Mouse (Mus musculus): Measurements from ENCODE around the gene Emilin3. TPM values are rescaled to one million over a fixed set of nuclear protein-coding genes. Genes with fewer than 3 reads are reported as not detected.

The Emilin3 gene
- polyA plus RNA-seq, 1 experiment: not detected

DNA sequence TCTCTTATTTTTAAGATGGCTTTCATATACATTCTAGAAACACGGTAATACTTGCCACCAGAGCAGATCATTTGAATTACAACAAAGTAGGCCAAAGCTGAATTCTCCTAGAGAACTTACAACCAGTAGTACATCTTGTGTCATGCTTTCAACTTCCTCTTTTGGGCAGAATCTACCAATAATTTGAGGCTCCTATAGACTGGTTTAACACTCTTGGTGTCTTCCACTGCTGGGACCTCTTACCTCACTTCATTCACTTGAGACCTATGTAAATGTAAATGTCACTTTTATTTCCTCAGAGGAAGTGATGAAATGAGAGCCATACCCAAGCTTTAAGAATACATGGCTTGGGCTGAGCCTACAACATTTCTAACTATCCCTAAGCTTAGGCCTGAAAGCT is 48.0 kb downstream of the Emilin3 start:
- no peak overlapping the region for H3ac ChIP-seq (ENCODE audit: control insufficient read depth, insufficient read length)
- no peaks in the 10 kb centered on the region for H3K27me3 ChIP-seq (ENCODE audit: control insufficient read depth, insufficient read depth, insufficient read length)
- H3K36me3 ChIP-seq (ENCODE audit: control insufficient read depth, insufficient read depth): no peaks in the 10 kb centered on the region
- peaks cover 12% of the 10 kb centered on the region for H3K79me2 ChIP-seq (ENCODE audit: control insufficient read depth, insufficient read depth)
- TF ChIP-seq MYOG (IDR thresholded peaks at IDR 0.05; ENCODE audit: control insufficient read depth in 1 of 3, insufficient read depth in 1 of 3, insufficient read length in 2 of 3, low read depth in 2 of 3) (no peak), E2F4 (IDR thresholded peaks at IDR 0.05; ENCODE audit: insufficient read depth) (no peak), POLR2A (IDR thresholded peaks at IDR 0.05; ENCODE audit: insufficient read length, low read depth) (no peak), POLR2AphosphoS2 (IDR thresholded peaks at IDR 0.05; ENCODE audit: insufficient read length, low read depth) (no peak), CEBPB (IDR thresholded peaks at IDR 0.05; ENCODE audit: insufficient read depth, poor library complexity, severe bottlenecking) (no peak), MYOD1 (IDR thresholded peaks at IDR 0.05; ENCODE audit: control insufficient read depth in 1 of 3, insufficient read length in 2 of 3, low read depth in 2 of 3) (no peak), TCF3 (IDR thresholded peaks at IDR 0.05; ENCODE audit: insufficient read length, low read depth) (no peak), TCF12 (IDR thresholded peaks at IDR 0.05; ENCODE audit: insufficient read depth, poor library complexity, severe bottlenecking) (no peak), MAX (IDR thresholded peaks at IDR 0.05; ENCODE audit: low read depth) (no peak)
- no peak overlapping the region for H3K4me3 ChIP-seq
- no peak overlapping the region for H3K4me2 ChIP-seq (ENCODE audit: low read depth)

DNA sequence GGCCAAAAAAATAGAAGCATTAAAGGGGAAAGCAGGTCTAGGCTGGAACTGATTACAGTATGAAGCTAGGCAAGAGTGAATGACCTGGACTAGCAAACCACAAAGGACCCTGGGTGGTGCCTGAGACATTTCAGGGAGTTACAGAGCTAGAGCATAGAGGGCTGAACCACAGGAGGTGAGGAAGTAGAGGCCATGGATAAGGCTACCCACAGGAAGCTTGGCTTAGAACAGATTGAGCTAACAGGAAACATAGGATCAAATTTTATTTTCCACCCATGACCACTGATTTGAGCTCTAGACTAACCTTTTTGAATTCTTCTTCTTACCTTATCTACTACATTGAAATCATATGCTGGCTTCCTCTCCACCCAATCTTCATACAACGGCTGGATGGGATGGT is 51.8 kb downstream of the Emilin3 start:
- TF ChIP-seq POLR2AphosphoS2 (IDR thresholded peaks at IDR 0.05; ENCODE audit: insufficient read length, low read depth) (no peak), CEBPB (IDR thresholded peaks at IDR 0.05; ENCODE audit: insufficient read depth, poor library complexity, severe bottlenecking) (no peak), USF1 (IDR thresholded peaks at IDR 0.05; ENCODE audit: low read depth) (no peak), TCF12 (IDR thresholded peaks at IDR 0.05; ENCODE audit: insufficient read depth, poor library complexity, severe bottlenecking) (no peak), E2F4 (IDR thresholded peaks at IDR 0.05; ENCODE audit: insufficient read depth) (no peak), MYOG (IDR thresholded peaks at IDR 0.05; ENCODE audit: control insufficient read depth in 1 of 3, insufficient read depth in 1 of 3, insufficient read length in 2 of 3, low read depth in 2 of 3) (no peak), MAX (IDR thresholded peaks at IDR 0.05; ENCODE audit: low read depth) (no peak), MYOD1 (IDR thresholded peaks at IDR 0.05; ENCODE audit: control insufficient read depth in 1 of 3, insufficient read length in 2 of 3, low read depth in 2 of 3) (no peak), POLR2A (IDR thresholded peaks at IDR 0.05; ENCODE audit: insufficient read length, low read depth) (no peak), REST (IDR thresholded peaks at IDR 0.05; ENCODE audit: insufficient read depth, insufficient read length) (no peak), SRF (IDR thresholded peaks at IDR 0.05; ENCODE audit: control insufficient read depth, insufficient read length, low read depth) (no peak), TCF3 (IDR thresholded peaks at IDR 0.05; ENCODE audit: insufficient read length, low read depth) (no peak)

More for the DNA sequence above, 51.8 kb downstream of the Emilin3 start:
- Histone ChIP-seq H3K36me3 (ENCODE audit: control insufficient read depth, insufficient read depth) (no peaks in the 10 kb centered on the region), H3ac (ENCODE audit: control insufficient read depth, insufficient read length) (no peak overlapping the region), H3K27me3 (ENCODE audit: control insufficient read depth, insufficient read depth, insufficient read length) (no peaks in the 10 kb centered on the region), H3K79me2 (ENCODE audit: control insufficient read depth, insufficient read depth) (peaks cover 25% of the 10 kb centered on the region), H3K4me2 (ENCODE audit: low read depth) (no peak overlapping the region), H3K4me3 (no peak overlapping the region)

Other genes starting within 250 kb of the Emilin3 start
- gene Plcg1, start 181.0 kb downstream of the Emilin3 start, polyA plus RNA-seq (2012; fragmentation: generic; extraction: Trizol): 36.6 TPM
- gene Zhx3, start 39.3 kb downstream of the Emilin3 start, polyA plus RNA-seq (2012; fragmentation: generic; extraction: Trizol): 6.1 TPM
- gene Lpin3, start 31.7 kb downstream of the Emilin3 start, polyA plus RNA-seq (2012; fragmentation: generic; extraction: Trizol): 10.5 TPM
- 5.1 TPM for gene Chd6, start 196.7 kb upstream of the Emilin3 start, polyA plus RNA-seq (2012; fragmentation: generic; extraction: Trizol)

All from myocyte (in vitro differentiated cells).